Mouse (Mus musculus) right cerebral cortex, adult 2 months (tissue): ENCODE results near the gene Myo10.

ENCODE experiments used
- DNase-seq, 2 experiments: peaks; one replicate each; pipeline ENCODE4 v3.0.0; 2021 to 2022; ENCODE audit warnings: low spot score in 2 of 2

The Myo10 gene

GRCm38 (mm10) chr15:25843086-25843991 is 221.0 kb downstream of the Myo10 start, which contains the start of gene Retreg1:
Gene Retreg1 (plus strand): TSS chr15:25843180.
- peak; percentile 70 to 75 for DNase-seq

DNA sequence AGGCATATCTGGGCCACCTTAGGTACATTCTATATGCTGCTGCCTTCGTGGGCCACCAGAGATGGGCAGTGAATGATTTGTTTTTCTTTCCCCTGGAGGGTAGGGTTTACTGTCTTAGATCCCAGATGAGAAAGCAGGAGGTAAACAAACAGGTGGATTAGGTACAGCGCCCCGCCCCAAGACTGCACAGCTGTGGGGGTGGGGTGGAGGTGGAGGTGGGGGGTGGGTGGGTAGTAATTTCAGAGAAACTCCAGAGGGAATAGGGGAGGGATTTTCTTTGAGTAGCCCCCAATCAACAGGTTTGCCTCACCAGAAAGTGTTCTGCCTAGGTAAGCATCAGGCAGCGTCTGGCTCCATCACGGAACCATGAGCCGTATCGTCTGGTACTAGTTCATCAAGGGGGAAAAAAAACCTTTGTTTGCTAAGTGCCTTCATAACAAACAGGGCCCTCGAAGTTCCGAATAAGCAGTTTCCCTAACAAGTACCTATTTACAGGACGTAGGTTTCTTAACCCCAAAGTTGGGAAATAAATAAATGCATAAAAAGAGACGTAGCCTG is 221.8 kb downstream of the Myo10 start:
- DNase-seq = no peak

- DNase-seq = no peak
Observed at GRCm38 (mm10) chr15:25844771-25845170, 222.4 kb downstream of the Myo10 start.

DNA sequence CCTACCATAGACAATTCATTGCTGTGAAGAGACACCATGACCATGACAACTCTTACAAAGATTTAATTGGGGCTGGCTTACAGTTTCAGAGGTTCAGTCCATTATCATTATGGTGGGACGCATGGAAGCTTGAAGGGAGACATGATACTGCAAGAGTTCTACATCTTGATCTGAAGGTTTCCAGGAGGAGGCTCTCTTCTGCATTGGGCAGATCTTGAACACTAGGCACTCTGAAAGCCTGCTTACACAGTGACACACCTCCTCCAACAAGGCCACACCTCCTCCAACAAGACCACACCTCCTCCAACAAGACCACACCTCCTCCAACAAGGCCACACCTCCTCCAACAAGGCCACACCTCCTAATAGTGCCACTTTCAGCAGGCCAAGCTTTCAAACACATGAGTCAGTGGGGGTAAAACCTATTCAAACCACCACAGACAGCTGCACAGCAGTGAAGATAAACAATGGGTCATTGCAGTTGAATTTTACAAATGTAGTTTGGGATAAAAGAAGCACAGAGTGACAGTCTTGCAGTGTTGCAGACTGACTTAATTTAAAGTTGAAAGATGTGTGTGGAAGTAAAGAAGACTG is 225.3 kb downstream of the Myo10 start:
- no peak for DNase-seq

DNA sequence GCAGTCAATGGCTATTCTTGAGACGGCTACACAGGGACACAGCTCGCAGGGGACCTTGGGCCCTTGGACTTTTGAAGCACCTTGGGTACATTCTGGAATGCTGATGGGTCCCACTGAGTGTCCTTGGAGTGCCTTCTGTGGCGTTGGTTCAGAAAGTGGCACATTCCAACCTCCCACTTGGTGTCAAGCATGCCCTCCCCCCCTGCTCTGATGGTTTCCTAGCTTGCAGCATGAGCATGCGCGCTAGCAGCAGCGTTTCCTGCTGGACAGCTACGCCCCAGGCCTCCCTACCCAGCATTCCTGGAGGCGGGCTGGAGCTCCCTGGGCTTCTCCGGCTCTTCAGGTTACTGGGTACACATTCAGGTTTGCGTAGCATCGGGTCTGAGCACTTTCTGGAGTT is 228.2 kb downstream of the Myo10 start:
- no peak for DNase-seq

GRCm38 (mm10) chr15:25854270-25854904 is 232.1 kb downstream of the Myo10 start:
- peak in 1 of 2 experiments; percentile 33 for DNase-seq

GRCm38 (mm10) chr15:25858611-25859058 is 236.3 kb downstream of the Myo10 start:
- no peak for DNase-seq

- DNase-seq = no peak
Observed at GRCm38 (mm10) chr15:25859469-25859868, 237.1 kb downstream of the Myo10 start.

DNA sequence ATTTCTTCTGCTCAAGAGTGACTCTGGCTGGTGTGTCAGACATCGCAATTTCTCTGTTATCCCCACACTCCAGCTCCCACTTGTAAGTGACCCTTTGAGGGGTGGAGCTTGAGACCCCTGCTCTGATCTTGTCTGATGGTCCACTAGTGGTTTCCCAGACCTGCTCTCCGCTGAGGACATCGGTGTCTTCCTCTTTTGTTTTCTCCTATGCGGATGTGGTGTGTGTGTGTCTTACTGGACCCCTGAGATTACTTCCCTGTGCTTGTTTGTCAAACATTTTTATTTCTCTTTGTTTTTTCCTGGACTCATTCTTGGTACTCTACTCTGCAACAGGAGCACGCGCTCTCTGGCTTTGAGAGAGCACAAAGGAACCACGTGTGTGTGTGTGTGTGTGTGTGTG is 239.6 kb downstream of the Myo10 start:
- no peak for DNase-seq
